Mouse (Mus musculus) small intestine, adult 2 months (tissue): Measurements from ENCODE around the gene Fam32a. TPM values are rescaled to one million over a fixed set of nuclear protein-coding genes. Genes with fewer than 3 reads are reported as not detected.

Source experiments
- H3K27ac ChIP-seq: fragments of 200-500 bp; 2 replicates; pipeline ENCODE4 v1.5.1; 2012; ENCODE audit warnings: low read depth, low read length, control low read depth, inconsistent platforms; ENCODE audit not compliant: insufficient read depth
- H3K27me3 ChIP-seq: fragments of 200-500 bp; 2 replicates; pipeline ENCODE4 v1.6.1; 2012; ENCODE audit warnings: mild to moderate bottlenecking, moderate library complexity, low read length, inconsistent platforms; ENCODE audit not compliant: control insufficient read depth, insufficient read depth
- H3K36me3 ChIP-seq: fragments of 200-500 bp; 2 replicates; pipeline ENCODE4 v1.6.1; 2012; ENCODE audit warnings: mild to moderate bottlenecking, low read length, control low read depth, inconsistent platforms; ENCODE audit not compliant: control insufficient read depth, insufficient read depth
- H3K4me1 ChIP-seq: fragments of 200-500 bp; 2 replicates; pipeline ENCODE4 v1.6.1; 2012; ENCODE audit warnings: low read length, inconsistent platforms, mixed read lengths; ENCODE audit not compliant: control insufficient read depth, insufficient read depth, insufficient read length
- H3K4me3 ChIP-seq: fragments of 200-500 bp; 2 replicates; pipeline ENCODE4 v1.5.1; 2012; ENCODE audit warnings: low read depth, mild to moderate bottlenecking, control low read depth, inconsistent platforms, low read length, moderate library complexity
- CTCF ChIP-seq: fragments of 200-500 bp; IDR thresholded peaks from 2 replicates; pipeline ENCODE4 v1.5.1; 2012; ENCODE audit warnings: low read depth, mild to moderate bottlenecking, control low read depth, inconsistent platforms, low read length, moderate library complexity, mixed read lengths; ENCODE audit not compliant: insufficient replicate concordance, insufficient read length; ENCODE audit errors: extremely low read depth
- POLR2A ChIP-seq: fragments of 200-500 bp; IDR thresholded peaks from 2 replicates; pipeline ENCODE4 v1.6.1; 2012; ENCODE audit warnings: low read depth, mild to moderate bottlenecking, control low read depth, inconsistent platforms, low read length, moderate library complexity
- WGBS: fragments of 180-500 bp; shearing (Covaris S2); methylation state at CpG from one replicate; pipeline ENCODE4 v1.1.7; 2018; 5-methylcytosine and 5-hydroxymethylcytosine counted together
- polyA plus RNA-seq: library from polyadenylated mRNA; depleted of rRNA; stranded (reverse); fragments of >200 nt; gene quantifications from 2 replicates; pipeline ENCODE4 v1.2.3, GENCODE M21; 2012; rRNA removed

Gene Fam32a
- polyA plus RNA-seq, 1 experiment = 35.5 TPM

DNA sequence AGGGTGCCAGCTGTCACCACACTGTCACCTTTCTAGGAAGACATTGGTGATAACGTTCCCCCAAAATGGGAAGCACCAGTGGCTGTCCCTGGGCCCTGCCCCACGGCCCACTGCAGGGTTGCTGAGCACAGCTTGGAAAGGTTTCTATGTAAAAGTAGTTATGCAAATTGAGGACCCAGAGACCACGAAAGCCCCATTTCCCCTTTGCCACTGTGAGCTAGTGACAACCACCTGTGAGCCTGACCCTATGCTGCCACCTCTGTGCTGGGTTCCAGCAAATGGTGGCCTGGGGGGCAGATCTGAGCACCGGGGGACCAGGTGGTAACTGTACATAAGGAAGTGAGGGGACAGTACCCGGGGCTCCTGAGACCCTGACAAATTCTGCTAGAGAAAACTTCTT, 54.3 kb downstream of the Fam32a start:
- 78% methylated on average over 5 of the region's 5 CpGs for whole genome bisulfite sequencing
- Histone ChIP-seq H3K36me3 (no peaks in the 10 kb centered on the region), H3K4me1 (no peaks in the 10 kb centered on the region; the same call in 1 of the 2 replicates), H3K27ac (no peak overlapping the region), H3K4me3 (no peak overlapping the region), H3K27me3 (no peaks in the 10 kb centered on the region)
- TF ChIP-seq POLR2A (no peak), CTCF (no peak)

Other genes starting within 250 kb of the Fam32a start
- 7.9 and 8.8 TPM in 2 replicates for gene Cyp4f18, start 210.1 kb upstream of the Fam32a start, polyA plus RNA-seq
- gene Olfr372, start 178.5 kb upstream of the Fam32a start, polyA plus RNA-seq = not detected in 2 replicates
- gene Olfr373, start 136.6 kb upstream of the Fam32a start, polyA plus RNA-seq = not detected in 2 replicates
- not detected in 2 replicates for gene Olfr374, start 112.7 kb upstream of the Fam32a start, polyA plus RNA-seq
- gene Tpm4, start 84.8 kb upstream of the Fam32a start, polyA plus RNA-seq = 19.1 and 27.3 TPM in 2 replicates
- gene Rab8a, start 58.5 kb upstream of the Fam32a start, polyA plus RNA-seq = 22.5 and 58.9 TPM in 2 replicates
- gene Hsh2d, start 30.1 kb upstream of the Fam32a start, polyA plus RNA-seq = 1.4 and 3.3 TPM in 2 replicates
- gene Cib3, start 6.9 kb upstream of the Fam32a start, polyA plus RNA-seq = not detected in 2 replicates
- not detected in 2 replicates for gene Gm11034, start 6.1 kb upstream of the Fam32a start, polyA plus RNA-seq
- gene Ap1m1, start 20.3 kb downstream of the Fam32a start, polyA plus RNA-seq = 33.6 and 47.4 TPM in 2 replicates
- 0.41 TPM in 1 of 2 replicates, not detected in the other for gene Gm10282, start 85.5 kb downstream of the Fam32a start, polyA plus RNA-seq
- gene Klf2, start 99.3 kb downstream of the Fam32a start, polyA plus RNA-seq = 21.4 and 24.7 TPM in 2 replicates
- gene Eps15l1, start 201.7 kb downstream of the Fam32a start, polyA plus RNA-seq = 14.5 and 27.0 TPM in 2 replicates
- gene Calr3, start 224.1 kb downstream of the Fam32a start, polyA plus RNA-seq = not detected in 2 replicates
- gene 1700030K09Rik, start 224.2 kb downstream of the Fam32a start, polyA plus RNA-seq = 1.8 and 3.2 TPM in 2 replicates